Mouse (Mus musculus) kidney, adult 11 months (tissue): ENCODE data around the gene Tnfaip1.

Experiments used
- DNase-seq: peaks from one replicate; pipeline ENCODE4 v3.0.0; 2022

Gene Tnfaip1

DNA sequence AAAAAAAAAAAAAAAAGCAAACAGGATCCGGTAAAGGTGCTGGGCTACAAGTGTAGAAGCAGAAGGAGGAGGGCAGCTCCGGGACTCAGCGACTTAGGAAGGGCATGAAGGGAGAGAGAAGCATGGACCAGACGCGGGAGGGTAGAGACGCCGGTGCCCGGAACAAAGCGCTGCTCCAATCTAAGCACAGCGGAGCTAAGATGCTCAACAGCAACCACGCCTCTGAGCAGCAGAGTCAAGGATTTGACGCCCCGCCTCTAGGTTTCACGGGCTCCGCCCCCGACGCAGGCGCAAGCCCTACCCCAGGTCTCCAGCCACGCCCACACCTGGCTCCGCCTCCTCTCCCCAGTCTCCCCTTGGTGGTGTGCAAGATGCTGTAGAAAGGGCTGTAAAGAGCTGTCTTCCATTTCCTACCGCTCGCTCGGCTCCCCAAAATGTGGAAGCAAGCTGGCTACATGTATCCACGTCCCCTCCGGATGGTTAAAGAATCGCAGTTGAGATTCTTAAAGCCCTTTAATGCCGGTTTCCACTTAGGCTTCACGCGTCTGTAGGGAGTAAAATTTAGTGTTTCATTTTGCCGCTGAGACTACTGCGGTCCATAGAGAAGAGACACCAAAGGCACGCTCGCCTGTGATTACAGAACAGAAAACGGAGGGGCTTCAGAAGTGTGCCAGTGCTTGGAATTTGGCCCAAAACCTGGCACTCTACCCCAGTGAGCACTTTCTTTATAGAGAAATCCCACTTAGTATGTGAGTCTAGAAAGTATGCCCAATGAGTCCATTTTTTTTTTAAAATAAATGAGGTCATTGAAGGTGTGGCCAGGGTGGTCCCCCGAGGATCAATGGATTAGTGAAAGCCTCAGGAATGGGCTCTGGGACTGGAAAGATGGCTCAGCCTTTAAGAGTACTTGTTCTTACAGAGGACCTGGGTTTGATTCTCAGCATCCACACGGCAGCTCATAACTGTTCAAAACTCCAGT is 38.3 kb downstream of the Tnfaip1 start, which contains the start of gene Sarm1:
Sarm1 (minus strand) TSS at position 211 of the 979 bp plus-strand sequence.
- DNase-seq: peak; percentile 91

GRCm38 (mm10) chr11:78497071-78497541 is 39.0 kb downstream of the Tnfaip1 start:
- no peak for DNase-seq

GRCm38 (mm10) chr11:78495904-78496303 is 40.2 kb downstream of the Tnfaip1 start:
- DNase-seq: no peak

GRCm38 (mm10) chr11:78490781-78491241 is 45.3 kb downstream of the Tnfaip1 start:
- DNase-seq: no peak

GRCm38 (mm10) chr11:78488168-78488567 is 48.0 kb downstream of the Tnfaip1 start:
- DNase-seq: peak; percentile 50

GRCm38 (mm10) chr11:78483639-78484038 is 52.5 kb downstream of the Tnfaip1 start:
- DNase-seq: no peak

DNA sequence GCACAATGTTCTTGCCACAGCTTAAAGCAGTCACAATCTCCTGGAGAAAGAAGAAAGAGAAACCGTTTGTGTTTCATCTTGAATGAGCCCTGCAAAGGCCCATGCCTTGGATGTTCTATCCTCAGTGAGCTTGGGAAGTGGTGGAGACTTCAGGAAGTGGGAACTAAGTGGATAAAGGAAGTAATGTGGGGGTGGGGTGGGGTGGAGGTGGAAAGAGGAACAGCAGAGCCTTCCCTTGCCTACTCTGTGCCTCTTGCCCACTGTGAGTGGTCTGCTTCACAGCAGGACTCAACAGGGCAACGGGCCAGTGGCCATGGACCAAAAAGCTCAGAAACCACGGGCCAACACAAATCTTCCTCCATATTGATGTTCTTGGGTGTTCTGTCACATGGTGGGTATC is 60.8 kb downstream of the Tnfaip1 start:
- no peak for DNase-seq
